Mouse (Mus musculus) cerebellum, adult 18-20 months (tissue): ENCODE data around the gene Aebp1.
"Not testable (repeated sequence)": the region's sequence is repeated elsewhere in the genome, so short reads cannot be mapped to it uniquely, and the experiment has no call there.

ENCODE experiments used
- DNase-seq, 2 experiments: peaks; one replicate each; pipeline ENCODE4 v3.0.0; 2021

Gene Aebp1

GRCm38 (mm10) chr11:5856479-5857130, 5.1 kb upstream of the Aebp1 start:
- no peak for DNase-seq

- DNase-seq: no peak
These were observed 3.0 kb upstream of the Aebp1 start for GRCm38 (mm10) chr11:5858723-5859122.

DNA sequence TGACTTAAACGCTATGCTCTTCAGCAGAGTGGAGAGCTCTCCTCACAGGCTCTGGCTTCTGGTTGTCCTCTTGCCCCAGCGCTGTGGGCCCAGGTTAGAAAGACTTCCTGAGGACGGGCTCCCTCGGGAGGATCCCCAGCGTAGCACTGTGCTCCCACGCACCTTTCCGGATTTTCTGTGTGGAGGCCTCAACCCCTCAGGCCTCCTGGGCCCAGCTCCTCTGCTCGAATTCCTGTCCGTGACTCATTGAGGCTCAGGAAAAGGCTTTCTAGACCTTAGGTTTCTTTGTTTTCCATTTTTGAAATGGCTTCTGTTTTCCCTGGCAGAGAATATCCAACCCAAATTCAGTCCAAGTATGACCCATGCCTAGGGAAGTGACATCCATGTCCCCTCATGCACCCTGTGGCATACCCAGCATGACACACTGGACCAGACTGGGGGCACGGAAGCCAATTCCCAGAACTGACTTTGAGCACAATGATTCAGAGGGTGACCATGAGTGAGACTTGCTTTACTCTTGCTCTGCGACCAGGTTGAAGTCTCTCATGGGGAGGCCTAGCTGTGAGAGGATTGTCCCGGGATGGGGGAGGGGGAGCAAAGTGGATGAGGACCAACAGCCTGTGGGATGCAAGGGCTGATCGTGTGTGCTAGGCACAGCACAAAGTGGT, 1.7 kb upstream of the Aebp1 start:
- no peak for DNase-seq

- DNase-seq: no peak
These were observed 1.1 kb upstream of the Aebp1 start for GRCm38 (mm10) chr11:5860639-5861038.

DNA sequence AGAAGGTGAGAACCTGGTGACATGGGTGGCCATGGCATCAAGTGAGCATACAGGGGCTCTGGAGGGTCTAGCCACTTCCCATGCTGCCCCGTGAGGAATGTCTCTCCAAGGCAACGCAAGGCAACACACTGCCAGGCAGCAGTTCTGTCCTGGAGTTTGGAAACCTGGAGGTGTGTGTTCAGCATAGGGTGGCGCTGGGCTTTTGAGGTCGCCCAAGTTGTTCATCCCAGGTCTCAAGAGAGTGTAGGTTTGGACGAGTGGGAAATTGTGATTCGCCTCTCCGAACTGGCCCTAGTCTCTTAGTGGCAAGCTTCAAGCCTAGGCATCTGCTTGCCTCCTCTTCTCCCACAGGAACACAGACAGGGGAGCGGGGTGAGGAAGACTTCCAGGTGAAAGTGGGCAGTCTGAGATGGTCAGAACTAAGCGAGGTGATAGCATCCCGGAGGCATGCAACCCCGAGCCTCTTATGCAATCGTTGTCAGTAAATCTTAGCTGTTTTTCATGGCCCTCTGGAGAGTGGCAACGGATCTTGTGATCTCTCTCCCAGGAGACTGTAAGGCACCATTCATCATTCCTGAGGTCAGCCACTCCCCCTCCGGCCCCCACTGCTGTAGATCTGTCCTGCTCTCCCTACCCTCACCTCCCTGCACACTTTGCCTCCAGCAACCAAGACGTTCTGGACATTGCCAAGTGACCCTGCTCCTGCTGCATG, 803 bp downstream of the Aebp1 start:
- DNase-seq: no peak

GRCm38 (mm10) chr11:5867196-5867595, 5.4 kb downstream of the Aebp1 start:
- no peak for DNase-seq

DNA sequence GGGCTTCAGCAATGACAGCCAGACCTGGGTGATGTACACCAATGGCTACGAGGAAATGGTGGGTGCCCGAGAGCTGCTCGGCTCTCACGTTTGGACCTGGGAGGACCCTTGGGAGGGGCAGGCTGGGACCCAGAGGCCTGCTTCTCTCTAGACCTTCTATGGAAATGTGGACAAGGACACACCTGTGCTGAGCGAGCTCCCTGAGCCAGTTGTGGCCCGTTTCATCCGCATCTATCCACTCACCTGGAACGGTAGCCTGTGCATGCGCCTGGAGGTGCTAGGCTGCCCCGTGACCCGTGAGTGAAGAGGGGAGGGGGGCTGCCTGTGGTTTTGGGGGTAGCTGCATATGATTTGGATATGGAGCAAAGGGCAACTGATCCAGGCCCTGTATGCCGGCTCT, 6.6 kb downstream of the Aebp1 start:
- no peak for DNase-seq

- DNase-seq: peak; percentile 41 to 46
These were observed 7.6 kb downstream of the Aebp1 start for GRCm38 (mm10) chr11:5869331-5869730.

- DNase-seq: no peak
These were observed 8.3 kb downstream of the Aebp1 start for GRCm38 (mm10) chr11:5870069-5870468.

GRCm38 (mm10) chr11:5872707-5873106, 11.0 kb downstream of the Aebp1 start:
- DNase-seq: no peak

DNA sequence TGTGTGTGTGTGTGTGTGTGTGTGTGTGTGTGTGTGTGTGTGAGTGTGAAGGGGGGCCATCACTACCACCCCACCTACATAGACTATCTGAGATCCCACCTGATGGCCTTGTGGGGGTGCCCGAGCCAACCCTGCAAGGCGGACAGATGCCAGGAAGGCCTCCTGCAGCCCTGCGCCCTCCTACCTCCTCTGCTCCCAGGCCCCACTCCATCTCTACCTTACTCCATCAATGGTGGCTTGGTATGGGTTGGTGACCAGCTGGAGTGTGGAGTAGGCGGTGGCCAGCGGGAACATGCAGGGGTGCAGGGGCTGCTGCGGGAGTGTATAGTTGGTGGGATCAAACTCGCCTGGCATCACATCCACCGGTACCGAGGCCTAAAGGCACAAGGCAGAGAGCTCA, 11.4 kb downstream of the Aebp1 start:
- DNase-seq: no peak

- no peak for DNase-seq
These were observed 15.7 kb downstream of the Aebp1 start for GRCm38 (mm10) chr11:5877421-5877820.

- DNase-seq: peak; percentile 96 to 99
These were observed 16.3 kb downstream of the Aebp1 start, which contains the start of gene Pold2 for GRCm38 (mm10) chr11:5877921-5878526. Pold2 (minus strand) TSS chr11:5878292.

GRCm38 (mm10) chr11:5878661-5879060, 16.9 kb downstream of the Aebp1 start:
- DNase-seq: no peak

DNA sequence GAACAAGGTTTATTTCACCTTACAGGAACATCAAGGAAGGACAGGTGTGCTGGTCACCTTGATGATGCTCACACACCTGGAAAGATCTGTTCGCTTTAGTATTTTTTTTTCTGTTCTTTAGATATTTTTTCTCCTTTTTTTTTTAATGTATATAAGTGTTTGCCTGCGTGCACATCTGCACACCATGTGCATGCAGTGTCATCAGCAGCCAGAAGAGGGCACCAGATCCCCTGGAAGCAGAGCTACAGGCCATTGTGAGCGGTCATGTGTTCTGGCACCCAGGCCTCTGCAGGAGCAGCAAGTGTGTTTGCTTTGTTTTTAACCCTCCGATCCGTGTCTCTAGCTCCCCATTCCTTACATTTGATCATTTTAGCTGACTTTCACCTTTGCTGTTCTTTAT, 18.2 kb downstream of the Aebp1 start:
- DNase-seq: peak; percentile 72 to 78

GRCm38 (mm10) chr11:5882518-5882917, 20.8 kb downstream of the Aebp1 start:
- DNase-seq: no peak

DNA sequence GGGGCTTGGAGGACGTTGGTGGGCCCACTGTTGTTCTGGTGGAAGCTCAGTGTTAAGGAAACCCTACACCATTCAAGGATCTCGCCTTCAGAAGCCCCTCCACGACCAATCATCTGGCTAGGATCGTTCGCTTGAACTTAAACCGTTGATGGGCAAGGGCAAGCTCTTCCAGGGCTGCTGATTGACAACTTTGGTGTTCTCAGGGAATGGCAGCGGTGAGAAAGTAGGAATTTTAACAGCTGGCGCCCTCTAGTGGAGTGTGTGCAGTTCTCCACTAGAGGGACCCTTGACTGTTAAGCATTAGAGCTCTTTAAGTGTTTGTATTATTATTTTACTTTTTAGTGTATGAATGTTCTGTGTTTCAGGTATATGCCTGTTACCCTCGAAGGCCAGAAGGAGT, 24.4 kb downstream of the Aebp1 start:
- peak; percentile 65 to 78 for DNase-seq

DNA sequence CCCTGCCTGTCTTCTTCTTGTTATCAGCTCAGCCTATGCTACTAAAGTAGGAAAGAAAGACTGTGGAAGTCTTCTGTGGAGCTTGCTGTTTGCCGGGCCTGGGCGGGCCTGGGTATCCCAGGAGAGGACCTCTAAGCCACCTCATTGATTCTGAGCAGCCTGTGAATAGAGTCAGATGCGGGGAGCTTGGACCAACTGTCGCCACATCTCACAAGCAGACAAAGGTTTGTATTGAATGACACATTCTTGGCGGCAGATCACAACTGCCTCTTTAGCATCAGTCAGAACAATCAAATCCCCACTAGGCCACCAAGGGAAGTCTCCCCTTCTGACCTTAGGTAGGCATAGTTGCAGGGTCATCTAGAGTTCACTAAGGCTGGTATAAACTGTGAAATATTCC, 25.5 kb downstream of the Aebp1 start:
- DNase-seq: no peak

DNA sequence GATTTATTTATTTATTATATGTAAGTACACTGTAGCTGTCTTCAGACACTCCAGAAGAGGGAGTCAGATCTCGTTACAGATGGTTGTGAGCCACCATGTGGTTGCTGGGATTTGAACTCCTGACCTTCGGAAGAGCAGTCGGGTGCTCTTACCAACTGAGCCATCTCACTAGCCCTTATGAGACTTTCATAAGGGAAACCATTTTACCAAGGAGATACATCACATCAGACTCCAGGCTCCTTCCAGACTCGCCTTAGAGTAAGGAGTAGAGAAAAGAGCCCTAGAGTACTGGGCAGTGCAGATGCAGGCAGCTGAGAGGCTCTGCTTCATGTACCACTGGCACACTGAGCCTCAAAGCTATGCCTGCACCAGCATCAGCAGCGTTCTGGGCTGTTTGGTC, 26.8 kb downstream of the Aebp1 start:
- DNase-seq: not testable (repeated sequence)

DNA sequence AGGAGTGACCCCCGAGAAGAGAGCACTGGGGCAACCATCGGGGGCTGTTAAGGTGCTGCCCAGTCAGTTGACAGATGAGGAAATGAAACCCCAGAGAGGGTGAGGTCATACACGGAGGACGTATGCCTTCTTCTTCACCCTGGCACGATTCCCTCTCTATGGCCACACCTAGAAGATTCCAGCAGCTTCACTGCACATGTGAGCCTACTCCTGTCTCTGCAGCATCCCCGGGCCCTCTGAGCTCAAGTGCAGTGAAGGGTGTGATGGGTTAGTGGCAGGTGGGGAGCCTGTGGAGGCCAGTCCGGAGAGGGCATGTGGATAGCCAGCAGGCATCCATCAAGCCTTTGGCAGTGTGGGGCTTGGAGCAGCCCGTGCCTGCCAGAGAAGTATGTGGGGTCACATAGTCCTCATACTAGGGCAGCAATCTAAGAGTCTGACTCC, 30.4 kb downstream of the Aebp1 start:
- peak; percentile 64 to 69 for DNase-seq

- DNase-seq: peak; percentile 34 to 37
These were observed 31.1 kb downstream of the Aebp1 start for GRCm38 (mm10) chr11:5892810-5893368.

DNA sequence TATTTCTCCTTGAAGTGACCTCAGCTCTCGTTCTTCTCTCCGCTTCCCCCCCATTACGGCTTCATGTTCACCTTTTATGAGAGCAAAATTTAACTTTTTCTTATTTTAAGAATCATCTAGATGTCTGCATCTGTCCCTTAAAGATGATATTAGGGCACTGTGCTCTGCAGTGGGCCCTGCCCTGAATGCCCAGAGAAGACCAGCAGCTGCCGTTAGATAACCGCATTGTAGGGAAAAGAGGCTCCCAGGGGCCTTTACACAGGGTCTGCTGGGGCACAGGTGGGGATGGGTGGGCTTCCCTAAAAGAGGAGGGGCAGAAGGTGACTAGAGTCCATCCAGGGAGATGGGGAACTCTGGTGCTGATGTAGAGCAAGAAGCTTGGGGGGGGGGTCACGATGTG, 32.1 kb downstream of the Aebp1 start:
- no peak for DNase-seq

GRCm38 (mm10) chr11:5897230-5897629, 35.5 kb downstream of the Aebp1 start:
- no peak for DNase-seq
